Mouse (Mus musculus): Measurements from ENCODE around the gene Ccdc107. TPM values are rescaled to one million over a fixed set of nuclear protein-coding genes. Genes with fewer than 3 reads are reported as not detected.

Gene Ccdc107
- polyA plus RNA-seq, 1 experiment from 2014 or later, result 85.8 TPM

GRCm38 (mm10) chr4:43456470-43456869 is 36.2 kb upstream of the Ccdc107 start:
- ATAC-seq (ENCODE audit: insufficient number of reproducible peaks, insufficient read depth, low FRiP score, low read depth), result no peak
- Histone ChIP-seq H3K9ac (ENCODE audit: low read length) (no peak overlapping the region), H3K36me3 (ENCODE audit: control insufficient read depth, insufficient read depth, low read length) (no peaks in the 10 kb centered on the region), H3K4me2 (ENCODE audit: low read length) (no peak overlapping the region), H3K4me3 (ENCODE audit: control insufficient read depth in 1 of 2, insufficient read depth in 1 of 2, low read depth in 1 of 2, low read length in 2 of 2) (no peak overlapping the region), H3K9me3 (ENCODE audit: control insufficient read depth, low read length) (no peaks in the 10 kb centered on the region), H3K27ac (replicated peaks in 1 of 2; ENCODE audit: control insufficient read depth in 1 of 2, insufficient read depth in 1 of 2, low read depth in 2 of 2, low read length in 2 of 2) (no peak overlapping the region), H3K27me3 (ENCODE audit: control insufficient read depth, insufficient read depth, low read length) (peaks cover 42% of the 10 kb centered on the region), H3K4me1 (ENCODE audit: control insufficient read depth in 2 of 2, insufficient read depth in 2 of 2, low read length in 2 of 2) (peaks cover 14 to 18% of the 10 kb centered on the region in 2 experiments; a peak in 3 of 4 replicates)
- WGBS, result 30% methylated on average over 4 of the region's 4 CpGs

- no peak for ATAC-seq (ENCODE audit: insufficient number of reproducible peaks, insufficient read depth, low FRiP score, low read depth)
- H3K36me3 ChIP-seq (ENCODE audit: control insufficient read depth, insufficient read depth, low read length), result no peaks in the 10 kb centered on the region
- 16% methylated on average over 8 of the region's 8 CpGs for whole genome bisulfite sequencing
- H3K4me3 ChIP-seq (ENCODE audit: control insufficient read depth in 1 of 2, insufficient read depth in 1 of 2, low read depth in 1 of 2, low read length in 2 of 2), result no peak overlapping the region
- H3K4me1 ChIP-seq (ENCODE audit: control insufficient read depth in 2 of 2, insufficient read depth in 2 of 2, low read length in 2 of 2), result peaks cover 13 to 18% of the 10 kb centered on the region in 2 experiments; a peak in 3 of 4 replicates
- no peak overlapping the region for H3K9ac ChIP-seq (ENCODE audit: low read length)
- H3K4me2 ChIP-seq (ENCODE audit: low read length), result no peak overlapping the region
- H3K27ac ChIP-seq (replicated peaks in 1 of 2; ENCODE audit: control insufficient read depth in 1 of 2, insufficient read depth in 1 of 2, low read depth in 2 of 2, low read length in 2 of 2), result no peak overlapping the region
- H3K9me3 ChIP-seq (ENCODE audit: control insufficient read depth, low read length), result no peaks in the 10 kb centered on the region
- H3K27me3 ChIP-seq (ENCODE audit: control insufficient read depth, insufficient read depth, low read length), result peaks cover 36% of the 10 kb centered on the region
Observed at GRCm38 (mm10) chr4:43457124-43457523, 35.6 kb upstream of the Ccdc107 start.

- ATAC-seq (ENCODE audit: insufficient number of reproducible peaks, insufficient read depth, low FRiP score, low read depth), result no peak
- H3K36me3 ChIP-seq (ENCODE audit: control insufficient read depth, insufficient read depth, low read length), result no peaks in the 10 kb centered on the region
- no peaks in the 10 kb centered on the region; a peak in 1 of 4 replicates for H3K4me1 ChIP-seq (ENCODE audit: control insufficient read depth in 2 of 2, insufficient read depth in 2 of 2, low read length in 2 of 2)
- no peaks in the 10 kb centered on the region for H3K9me3 ChIP-seq (ENCODE audit: control insufficient read depth, low read length)
- 81% methylated on average over 5 of the region's 5 CpGs for WGBS
- H3K27ac ChIP-seq (replicated peaks in 1 of 2; ENCODE audit: control insufficient read depth in 1 of 2, insufficient read depth in 1 of 2, low read depth in 2 of 2, low read length in 2 of 2), result no peak overlapping the region
- H3K4me2 ChIP-seq (ENCODE audit: low read length), result no peak overlapping the region
- no peaks in the 10 kb centered on the region for H3K27me3 ChIP-seq (ENCODE audit: control insufficient read depth, insufficient read depth, low read length)
- H3K4me3 ChIP-seq (ENCODE audit: control insufficient read depth in 1 of 2, insufficient read depth in 1 of 2, low read depth in 1 of 2, low read length in 2 of 2), result no peak overlapping the region
- no peak overlapping the region for H3K9ac ChIP-seq (ENCODE audit: low read length)
Observed at GRCm38 (mm10) chr4:43463102-43463501, 29.6 kb upstream of the Ccdc107 start.

GRCm38 (mm10) chr4:43465935-43466334 is 26.8 kb upstream of the Ccdc107 start:
- no peak overlapping the region for H3K4me3 ChIP-seq (ENCODE audit: control insufficient read depth in 1 of 2, insufficient read depth in 1 of 2, low read depth in 1 of 2, low read length in 2 of 2)
- no peaks in the 10 kb centered on the region for H3K27me3 ChIP-seq (ENCODE audit: control insufficient read depth, insufficient read depth, low read length)
- no peak overlapping the region for H3K27ac ChIP-seq (replicated peaks in 1 of 2; ENCODE audit: control insufficient read depth in 1 of 2, insufficient read depth in 1 of 2, low read depth in 2 of 2, low read length in 2 of 2)
- ATAC-seq (ENCODE audit: insufficient number of reproducible peaks, insufficient read depth, low FRiP score, low read depth), result no peak
- H3K9me3 ChIP-seq (ENCODE audit: control insufficient read depth, low read length), result no peaks in the 10 kb centered on the region
- H3K9ac ChIP-seq (ENCODE audit: low read length), result no peak overlapping the region
- no peak overlapping the region for H3K4me2 ChIP-seq (ENCODE audit: low read length)
- 77% methylated on average over 6 of the region's 6 CpGs for WGBS
- no peaks in the 10 kb centered on the region; a peak in 1 of 4 replicates for H3K4me1 ChIP-seq (ENCODE audit: control insufficient read depth in 2 of 2, insufficient read depth in 2 of 2, low read length in 2 of 2)
- no peaks in the 10 kb centered on the region for H3K36me3 ChIP-seq (ENCODE audit: control insufficient read depth, insufficient read depth, low read length)

GRCm38 (mm10) chr4:43466872-43467271 is 25.8 kb upstream of the Ccdc107 start:
- H3K4me2 ChIP-seq (ENCODE audit: low read length), result no peak overlapping the region
- no peaks in the 10 kb centered on the region for H3K27me3 ChIP-seq (ENCODE audit: control insufficient read depth, insufficient read depth, low read length)
- no peak for ATAC-seq (ENCODE audit: insufficient number of reproducible peaks, insufficient read depth, low FRiP score, low read depth)
- H3K9me3 ChIP-seq (ENCODE audit: control insufficient read depth, low read length), result no peaks in the 10 kb centered on the region
- H3K27ac ChIP-seq (replicated peaks in 1 of 2; ENCODE audit: control insufficient read depth in 1 of 2, insufficient read depth in 1 of 2, low read depth in 2 of 2, low read length in 2 of 2), result no peak overlapping the region
- H3K4me1 ChIP-seq (ENCODE audit: control insufficient read depth in 2 of 2, insufficient read depth in 2 of 2, low read length in 2 of 2), result no peaks in the 10 kb centered on the region; a peak in 1 of 4 replicates
- WGBS, result 89% methylated on average over 7 of the region's 7 CpGs
- no peaks in the 10 kb centered on the region for H3K36me3 ChIP-seq (ENCODE audit: control insufficient read depth, insufficient read depth, low read length)
- no peak overlapping the region for H3K4me3 ChIP-seq (ENCODE audit: control insufficient read depth in 1 of 2, insufficient read depth in 1 of 2, low read depth in 1 of 2, low read length in 2 of 2)
- no peak overlapping the region for H3K9ac ChIP-seq (ENCODE audit: low read length)

- Histone ChIP-seq H3K4me2 (ENCODE audit: low read length) (no peak overlapping the region), H3K4me3 (ENCODE audit: control insufficient read depth in 1 of 2, insufficient read depth in 1 of 2, low read depth in 1 of 2, low read length in 2 of 2) (no peak overlapping the region), H3K27ac (replicated peaks in 1 of 2; ENCODE audit: control insufficient read depth in 1 of 2, insufficient read depth in 1 of 2, low read depth in 2 of 2, low read length in 2 of 2) (no peak overlapping the region), H3K27me3 (ENCODE audit: control insufficient read depth, insufficient read depth, low read length) (no peaks in the 10 kb centered on the region), H3K9me3 (ENCODE audit: control insufficient read depth, low read length) (no peaks in the 10 kb centered on the region), H3K36me3 (ENCODE audit: control insufficient read depth, insufficient read depth, low read length) (no peaks in the 10 kb centered on the region), H3K9ac (ENCODE audit: low read length) (no peak overlapping the region), H3K4me1 (ENCODE audit: control insufficient read depth in 2 of 2, insufficient read depth in 2 of 2, low read length in 2 of 2) (no peaks in the 10 kb centered on the region; a peak in 1 of 4 replicates)
- 89% methylated on average over 10 of the region's 10 CpGs for WGBS
- no peak for ATAC-seq (ENCODE audit: insufficient number of reproducible peaks, insufficient read depth, low FRiP score, low read depth)
Observed at GRCm38 (mm10) chr4:43470301-43470700, 22.4 kb upstream of the Ccdc107 start.

- Histone ChIP-seq H3K27me3 (ENCODE audit: control insufficient read depth, insufficient read depth, low read length) (no peaks in the 10 kb centered on the region), H3K4me2 (ENCODE audit: low read length) (no peak overlapping the region), H3K4me3 (ENCODE audit: control insufficient read depth in 1 of 2, insufficient read depth in 1 of 2, low read depth in 1 of 2, low read length in 2 of 2) (no peak overlapping the region), H3K9ac (ENCODE audit: low read length) (no peak overlapping the region), H3K4me1 (ENCODE audit: control insufficient read depth in 2 of 2, insufficient read depth in 2 of 2, low read length in 2 of 2) (peaks cover 3% of the 10 kb centered on the region in 2 experiments; a peak in 1 of 4 replicates), H3K27ac (replicated peaks in 1 of 2; ENCODE audit: control insufficient read depth in 1 of 2, insufficient read depth in 1 of 2, low read depth in 2 of 2, low read length in 2 of 2) (no peak overlapping the region), H3K36me3 (ENCODE audit: control insufficient read depth, insufficient read depth, low read length) (no peaks in the 10 kb centered on the region), H3K9me3 (ENCODE audit: control insufficient read depth, low read length) (no peaks in the 10 kb centered on the region)
- no peak for ATAC-seq (ENCODE audit: insufficient number of reproducible peaks, insufficient read depth, low FRiP score, low read depth)
- 70% methylated on average over 1 of the region's 1 CpGs for WGBS
Observed at GRCm38 (mm10) chr4:43473636-43474035, 19.1 kb upstream of the Ccdc107 start.

GRCm38 (mm10) chr4:43476604-43477003 is 16.1 kb upstream of the Ccdc107 start:
- no peak overlapping the region for H3K9ac ChIP-seq (ENCODE audit: low read length)
- 86% methylated on average over 6 of the region's 6 CpGs for WGBS

More at GRCm38 (mm10) chr4:43476604-43477003, 16.1 kb upstream of the Ccdc107 start:
- Histone ChIP-seq H3K4me2 (ENCODE audit: low read length) (no peak overlapping the region), H3K9me3 (ENCODE audit: control insufficient read depth, low read length) (no peaks in the 10 kb centered on the region), H3K4me3 (ENCODE audit: control insufficient read depth in 1 of 2, insufficient read depth in 1 of 2, low read depth in 1 of 2, low read length in 2 of 2) (no peak overlapping the region), H3K4me1 (ENCODE audit: control insufficient read depth in 2 of 2, insufficient read depth in 2 of 2, low read length in 2 of 2) (peaks cover 4 to 6% of the 10 kb centered on the region in 2 experiments; a peak in 1 of 4 replicates), H3K27ac (replicated peaks in 1 of 2; ENCODE audit: control insufficient read depth in 1 of 2, insufficient read depth in 1 of 2, low read depth in 2 of 2, low read length in 2 of 2) (no peak overlapping the region), H3K27me3 (ENCODE audit: control insufficient read depth, insufficient read depth, low read length) (no peaks in the 10 kb centered on the region), H3K36me3 (ENCODE audit: control insufficient read depth, insufficient read depth, low read length) (no peaks in the 10 kb centered on the region)
- ATAC-seq (ENCODE audit: insufficient number of reproducible peaks, insufficient read depth, low FRiP score, low read depth), result no peak

Measured in heart, embryonic 14.5 days (tissue).